Mouse (Mus musculus) liver, embryonic 16.5 days (tissue): ENCODE results near the gene Adam15. TPM values are rescaled to one million over a fixed set of nuclear protein-coding genes. Genes with fewer than 3 reads are reported as not detected.

Experiments
- ATAC-seq: fragments of 200-750 bp; cut with Nextera tagmentation; 2 replicates; pipeline ENCODE4 v1.8.0; 2017; ENCODE audit warnings: low read depth, mild to moderate bottlenecking, moderate number of reproducible peaks, moderate library complexity
- H3K27ac ChIP-seq: fragments of 300-500 bp; sonication (generic); 2 replicates; pipeline ENCODE4 v1.5.1; 2014; ENCODE audit warnings: mild to moderate bottlenecking, low read length
- H3K27me3 ChIP-seq: fragments of 300-500 bp; sonication (generic); 2 replicates; pipeline ENCODE4 v1.6.1; 2014; ENCODE audit warnings: low read depth, low read length, mixed read lengths; ENCODE audit not compliant: control insufficient read depth, insufficient read depth
- H3K36me3 ChIP-seq: fragments of 300-500 bp; sonication (generic); 2 replicates; pipeline ENCODE4 v1.6.1; 2014; ENCODE audit warnings: mild to moderate bottlenecking; ENCODE audit not compliant: control insufficient read depth, insufficient read depth
- H3K4me1 ChIP-seq: fragments of 300-500 bp; sonication (generic); 2 replicates; pipeline ENCODE4 v1.6.1; 2014; ENCODE audit warnings: low read depth, low read length, mixed read lengths; ENCODE audit not compliant: control insufficient read depth
- H3K4me2 ChIP-seq: fragments of 300-500 bp; sonication (generic); 2 replicates; pipeline ENCODE4 v1.6.1; 2014; ENCODE audit warnings: low read depth, low read length, mixed read lengths
- H3K4me3 ChIP-seq: fragments of 300-500 bp; sonication (generic); 2 replicates; pipeline ENCODE4 v1.5.1; 2014; ENCODE audit warnings: low read depth, mild to moderate bottlenecking, low read length
- H3K9ac ChIP-seq: fragments of 300-500 bp; sonication (generic); 2 replicates; pipeline ENCODE4 v1.6.1; 2014; ENCODE audit warnings: low read depth, low read length
- H3K9me3 ChIP-seq: fragments of 300-500 bp; sonication (generic); replicated peaks from 2 replicates; pipeline ENCODE4 v1.6.1; 2016; ENCODE audit warnings: low read length; ENCODE audit not compliant: control insufficient read depth
- WGBS: fragments of 180-500 bp; shearing (Covaris S2); extraction: QIAGEN DNeasy Blood & Tissue Kit; methylation state at CpG from one replicate; pipeline ENCODE4 v1.1.7; 2014; ENCODE audit not compliant: insufficient replicate concordance; 5-methylcytosine and 5-hydroxymethylcytosine counted together
- polyA plus RNA-seq: library from polyadenylated mRNA; unstranded; fragments of >200 nt; fragmentation: Nextera tagmentation; extraction: Ambion mirVana; gene quantifications from 2 replicates; pipeline ENCODE4 v1.2.1, GENCODE M21; 2015

Adam15 gene
- polyA plus RNA-seq, 1 experiment from 2014 or later = 11.2 TPM

GRCm38 (mm10) chr3:89391663-89392511 lies 42.1 kb upstream of the Adam15 start:
- ATAC-seq = peak; percentile 5
- Histone ChIP-seq H3K36me3 (no peaks in the 10 kb centered on the region), H3K9me3 (no peaks in the 10 kb centered on the region), H3K4me2 (peak overlapping the region; percentile 99), H3K9ac (peak overlapping the region; percentile 68), H3K4me1 (peaks cover 63% of the 10 kb centered on the region), H3K4me3 (peak overlapping the region; percentile 71), H3K27ac (peak overlapping the region; percentile 81), H3K27me3 (peaks cover 31% of the 10 kb centered on the region)
- WGBS = 1% methylated on average over 55 of the region's 56 CpGs

- H3K4me1 ChIP-seq = peaks cover 57% of the 10 kb centered on the region
- 18% methylated on average over 19 of the region's 19 CpGs for WGBS
These were observed 41.2 kb upstream of the Adam15 start for GRCm38 (mm10) chr3:89390699-89391662.

GRCm38 (mm10) chr3:89390111-89390515 lies 40.3 kb upstream of the Adam15 start:
- Histone ChIP-seq H3K36me3 (no peaks in the 10 kb centered on the region), H3K4me2 (peak overlapping the region; percentile 99), H3K9ac (no peak overlapping the region), H3K27ac (peak overlapping the region; percentile 81), H3K4me1 (peaks cover 48% of the 10 kb centered on the region), H3K9me3 (no peaks in the 10 kb centered on the region), H3K4me3 (no peak overlapping the region), H3K27me3 (peaks cover 27% of the 10 kb centered on the region)
- ATAC-seq = no peak
- WGBS = 39% methylated on average over 5 of the region's 5 CpGs

More at GRCm38 (mm10) chr3:89390699-89391662, 41.2 kb upstream of the Adam15 start:
- Histone ChIP-seq H3K9me3 (no peaks in the 10 kb centered on the region), H3K4me3 (peak overlapping the region; percentile 71), H3K27me3 (peaks cover 31% of the 10 kb centered on the region), H3K4me2 (peak overlapping the region; percentile 99), H3K36me3 (no peaks in the 10 kb centered on the region), H3K9ac (peak overlapping the region; percentile 68), H3K27ac (peak overlapping the region; percentile 81)
- ATAC-seq = no peak

- no peak for ATAC-seq
- H3K4me1 ChIP-seq = peaks cover 39% of the 10 kb centered on the region
- no peaks in the 10 kb centered on the region for H3K9me3 ChIP-seq
- 31% methylated on average over 5 of the region's 6 CpGs for WGBS
- H3K9ac ChIP-seq = no peak overlapping the region
- H3K4me3 ChIP-seq = no peak overlapping the region
- H3K4me2 ChIP-seq = peak overlapping the region; percentile 99
- H3K27me3 ChIP-seq = peaks cover 22% of the 10 kb centered on the region
- peak overlapping the region; percentile 50 for H3K27ac ChIP-seq
- H3K36me3 ChIP-seq = no peaks in the 10 kb centered on the region
These were observed 39.3 kb upstream of the Adam15 start for GRCm38 (mm10) chr3:89388901-89389740.

GRCm38 (mm10) chr3:89388134-89388881 lies 38.5 kb upstream of the Adam15 start:
- H3K4me2 ChIP-seq = peak overlapping the region; percentile 19

GRCm38 (mm10) chr3:89387632-89388031 lies 37.8 kb upstream of the Adam15 start:
- H3K4me1 ChIP-seq = peaks cover 33% of the 10 kb centered on the region
- no peak for ATAC-seq
- 53% methylated on average over 11 of the region's 11 CpGs for WGBS
- H3K27ac ChIP-seq = peak overlapping the region; percentile 56
- H3K4me2 ChIP-seq = 0 out of 2 replicates have a peak overlapping the region, but pooled peaks have one; percentile 3
- H3K9ac ChIP-seq = peak overlapping the region; percentile 20; the same call in 1 of the 2 replicates
- H3K4me3 ChIP-seq = peak overlapping the region; percentile 43
- H3K27me3 ChIP-seq = peaks cover 18% of the 10 kb centered on the region
- H3K36me3 ChIP-seq = no peaks in the 10 kb centered on the region
- H3K9me3 ChIP-seq = no peaks in the 10 kb centered on the region

More at GRCm38 (mm10) chr3:89388134-89388881, 38.5 kb upstream of the Adam15 start:
- Histone ChIP-seq H3K27ac (peak overlapping the region; percentile 56), H3K4me1 (peaks cover 33% of the 10 kb centered on the region), H3K36me3 (no peaks in the 10 kb centered on the region), H3K9me3 (no peaks in the 10 kb centered on the region), H3K4me3 (peak overlapping the region; percentile 43; the same call in 1 of the 2 replicates), H3K27me3 (peaks cover 22% of the 10 kb centered on the region), H3K9ac (no peak overlapping the region)
- WGBS = 37% methylated on average over 11 of the region's 11 CpGs
- peak; percentile 3; the same call in 1 of the 2 replicates for ATAC-seq

- ATAC-seq = no peak
- Histone ChIP-seq H3K4me2 (peak overlapping the region; percentile 16), H3K4me3 (peak overlapping the region; percentile 43), H3K36me3 (no peaks in the 10 kb centered on the region), H3K27ac (peak overlapping the region; percentile 56), H3K27me3 (peaks cover 9% of the 10 kb centered on the region), H3K4me1 (peaks cover 33% of the 10 kb centered on the region), H3K9me3 (no peaks in the 10 kb centered on the region), H3K9ac (peak overlapping the region; percentile 16; the same call in 1 of the 2 replicates)
- WGBS = 54% methylated on average over 17 of the region's 17 CpGs
These were observed 36.9 kb upstream of the Adam15 start for GRCm38 (mm10) chr3:89386438-89387420.
